Mouse (Mus musculus): ENCODE results near the gene Ammecr1.

Gene Ammecr1

DNA sequence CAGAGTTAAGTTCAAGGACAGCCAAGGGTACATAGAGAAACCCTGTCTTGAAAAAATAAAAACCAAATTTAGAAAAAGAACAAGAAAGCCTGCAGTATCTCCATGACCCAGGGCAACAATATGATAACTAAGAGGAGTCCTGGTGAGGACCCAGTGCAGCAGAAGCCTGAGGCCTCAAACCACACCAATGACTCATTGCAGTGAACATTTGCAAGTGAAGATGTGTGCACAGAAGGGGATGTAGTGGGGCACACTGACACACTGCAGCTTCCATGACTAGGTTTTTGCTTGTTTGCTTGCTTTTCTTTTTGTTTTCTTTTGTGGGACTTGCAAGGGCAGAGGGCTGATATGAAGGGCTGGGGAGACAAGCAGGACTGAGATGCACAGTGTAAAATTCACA, 52.3 kb downstream of the Ammecr1 start:
- no peak for DNase-seq (ENCODE audit: low read depth, low spot score)

DNA sequence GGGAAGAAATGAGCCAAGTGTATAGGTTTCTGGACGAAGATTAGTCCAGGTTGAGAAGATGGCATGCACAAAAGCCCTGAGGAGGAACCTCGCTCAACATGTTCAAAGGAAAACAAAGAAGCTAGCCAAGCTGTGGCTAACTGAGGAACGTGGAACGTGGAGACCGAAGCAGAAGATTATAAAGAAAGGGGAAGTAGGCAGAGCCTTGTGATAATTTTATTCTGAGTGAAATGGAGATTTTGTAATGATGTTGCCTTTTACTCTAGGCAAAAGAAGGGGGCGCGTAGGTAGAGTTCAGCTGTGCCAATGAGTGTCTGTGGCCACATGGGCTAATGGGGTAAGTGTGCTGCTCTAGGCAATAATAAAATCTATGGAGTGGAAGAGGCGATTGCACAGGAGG, 62.7 kb downstream of the Ammecr1 start:
- no peak for DNase-seq (ENCODE audit: low read depth, low spot score)

- no peak for DNase-seq (ENCODE audit: low read depth, low spot score)
Measured at GRCm38 (mm10) chrX:142902599-142902998, 63.9 kb downstream of the Ammecr1 start.

- no peak for DNase-seq (ENCODE audit: low read depth, low spot score)
Measured at GRCm38 (mm10) chrX:142901915-142902314, 64.6 kb downstream of the Ammecr1 start.

GRCm38 (mm10) chrX:142898295-142898887, 68.1 kb downstream of the Ammecr1 start:
- no peak for DNase-seq (ENCODE audit: low read depth, low spot score)

DNA sequence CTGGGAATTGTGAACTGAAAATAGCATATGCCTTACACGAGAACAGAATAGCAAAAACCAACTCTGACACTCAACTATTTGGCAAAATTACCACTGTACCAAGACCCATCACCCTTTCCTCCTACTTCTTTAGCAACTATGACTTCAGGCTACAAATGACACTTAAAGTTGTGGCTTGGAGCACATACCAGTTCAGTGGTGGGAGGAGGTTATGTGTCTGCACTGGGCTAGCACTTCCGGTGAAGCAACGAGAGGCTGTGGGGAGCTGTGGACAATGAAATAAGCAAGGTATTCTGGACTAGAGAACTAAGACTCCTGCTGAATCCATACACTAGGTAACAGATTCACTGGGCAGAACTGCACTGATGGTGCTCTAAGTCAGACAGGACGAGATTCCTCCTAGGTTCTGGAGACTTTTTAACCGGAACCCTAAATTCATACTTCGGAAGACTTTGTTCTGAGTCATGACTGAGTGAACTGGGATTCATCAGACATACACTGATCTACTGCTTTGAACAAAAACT, 69.0 kb downstream of the Ammecr1 start:
- DNase-seq (ENCODE audit: low read depth, low spot score) = no peak

- DNase-seq (ENCODE audit: low read depth, low spot score) = no peak
Measured at GRCm38 (mm10) chrX:142895316-142895715, 71.2 kb downstream of the Ammecr1 start.

GRCm38 (mm10) chrX:142885962-142886361, 80.6 kb downstream of the Ammecr1 start:
- no peak for DNase-seq (ENCODE audit: low read depth, low spot score)

- DNase-seq (ENCODE audit: low read depth, low spot score) = no peak
Measured at GRCm38 (mm10) chrX:142883593-142883992, 82.9 kb downstream of the Ammecr1 start.

DNA sequence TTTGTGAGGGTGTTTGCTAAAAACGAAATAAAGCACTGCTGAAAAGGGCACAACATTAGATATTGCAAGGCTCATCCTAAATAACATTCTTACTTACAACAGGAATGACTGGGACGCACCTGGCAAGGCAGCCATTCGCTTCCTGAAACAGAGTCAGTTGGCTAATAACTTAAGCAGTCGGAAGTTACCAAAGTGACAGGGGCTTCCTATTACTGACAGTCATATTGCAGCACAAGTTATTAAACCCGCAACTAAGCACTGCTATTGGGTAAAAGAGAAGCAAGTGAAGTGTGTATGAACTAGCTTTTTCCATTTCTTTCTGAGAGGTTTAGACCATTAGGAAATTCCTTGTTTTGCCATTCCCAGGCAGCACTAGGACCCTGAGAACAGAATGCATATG, 84.3 kb downstream of the Ammecr1 start:
- DNase-seq (ENCODE audit: low read depth, low spot score) = no peak

DNA sequence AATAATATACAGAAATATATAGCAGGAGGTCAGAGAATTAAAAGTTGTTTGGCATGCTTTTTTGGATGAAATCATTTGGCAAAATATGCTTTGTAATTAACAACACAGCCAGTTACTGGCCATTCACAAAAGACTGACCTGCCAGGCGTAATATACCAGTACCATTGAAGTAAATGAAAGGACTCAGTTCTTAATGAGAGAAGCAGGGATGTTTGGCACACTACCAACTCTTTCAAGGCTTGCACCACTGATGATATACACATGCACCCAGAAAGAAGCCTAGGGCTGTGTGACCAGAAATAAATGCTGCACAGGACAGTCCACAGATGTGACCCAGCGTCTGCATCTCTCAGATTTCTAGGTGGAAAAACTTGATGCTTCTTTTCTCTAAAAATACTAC, 96.7 kb downstream of the Ammecr1 start:
- no peak for DNase-seq (ENCODE audit: low read depth, low spot score)

- DNase-seq (ENCODE audit: low read depth, low spot score) = no peak
Measured at GRCm38 (mm10) chrX:142848032-142848431, 118.5 kb downstream of the Ammecr1 start.

DNA sequence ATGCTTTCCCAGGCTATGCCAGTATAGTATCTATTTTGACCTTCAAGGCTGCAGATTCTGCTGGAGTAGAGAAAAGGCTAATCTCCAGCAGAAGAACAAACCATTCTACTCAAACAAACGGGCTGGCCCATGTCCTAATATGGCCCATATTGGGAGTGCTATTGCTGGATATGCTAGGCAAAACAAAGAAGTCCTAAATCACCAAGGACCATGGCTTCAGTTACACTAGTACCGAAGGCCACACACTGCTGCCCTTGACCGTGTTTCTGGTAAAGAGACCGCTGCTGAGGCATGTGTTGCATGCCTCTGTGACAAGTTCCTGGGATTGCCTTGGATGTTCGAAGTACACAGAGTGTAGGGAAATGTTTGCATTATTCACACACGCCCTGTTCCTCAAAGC, 120.3 kb downstream of the Ammecr1 start:
- DNase-seq (ENCODE audit: low read depth, low spot score) = no peak

DNA sequence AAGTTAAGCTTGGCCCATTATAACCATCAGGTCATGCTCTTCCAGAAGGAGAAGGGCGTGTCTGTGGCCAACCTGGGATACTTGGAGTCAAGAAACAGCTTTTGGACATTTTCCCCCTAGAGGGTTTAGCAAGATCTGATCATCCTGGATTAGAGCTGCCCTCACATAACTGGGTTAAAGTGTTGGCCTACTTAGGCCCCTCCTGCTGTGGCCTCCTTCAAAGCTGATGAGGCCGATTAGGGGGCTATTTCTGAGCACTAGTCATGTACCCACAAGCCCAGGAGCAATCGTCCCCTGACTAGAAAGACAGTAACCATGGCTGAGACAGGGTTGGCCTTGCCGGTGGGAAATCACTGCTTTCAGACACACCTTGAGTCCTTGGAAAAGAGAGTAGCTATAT, 124.6 kb downstream of the Ammecr1 start:
- no peak for DNase-seq (ENCODE audit: low read depth, low spot score)

- no peak for DNase-seq (ENCODE audit: low read depth, low spot score)
Measured at GRCm38 (mm10) chrX:142839411-142839810, 127.1 kb downstream of the Ammecr1 start.

- DNase-seq (ENCODE audit: low read depth, low spot score) = no peak
Measured at GRCm38 (mm10) chrX:142838841-142839240, 127.7 kb downstream of the Ammecr1 start.

DNA sequence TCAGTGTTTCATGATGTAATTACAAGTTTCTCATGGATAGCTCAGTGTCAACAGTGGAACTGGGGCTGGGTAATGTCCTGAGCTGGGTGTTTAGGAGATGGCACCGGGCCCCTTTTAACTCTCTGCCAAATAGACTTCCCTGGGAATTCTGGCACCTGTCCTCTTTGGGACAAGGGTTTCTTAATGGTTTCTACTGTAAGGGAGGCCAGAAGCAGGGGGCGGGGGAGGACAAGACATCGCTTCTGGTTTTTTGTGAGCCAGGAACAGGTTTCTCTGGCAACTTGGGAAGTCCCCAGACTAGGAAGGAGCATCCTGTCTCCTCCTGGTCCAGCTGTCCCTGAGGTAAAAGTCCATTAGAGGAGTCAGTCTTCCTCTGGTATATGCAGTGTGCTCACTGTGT, 129.2 kb downstream of the Ammecr1 start:
- no peak for DNase-seq (ENCODE audit: low read depth, low spot score)

GRCm38 (mm10) chrX:142836399-142836798, 130.1 kb downstream of the Ammecr1 start:
- no peak for DNase-seq (ENCODE audit: low read depth, low spot score)

DNA sequence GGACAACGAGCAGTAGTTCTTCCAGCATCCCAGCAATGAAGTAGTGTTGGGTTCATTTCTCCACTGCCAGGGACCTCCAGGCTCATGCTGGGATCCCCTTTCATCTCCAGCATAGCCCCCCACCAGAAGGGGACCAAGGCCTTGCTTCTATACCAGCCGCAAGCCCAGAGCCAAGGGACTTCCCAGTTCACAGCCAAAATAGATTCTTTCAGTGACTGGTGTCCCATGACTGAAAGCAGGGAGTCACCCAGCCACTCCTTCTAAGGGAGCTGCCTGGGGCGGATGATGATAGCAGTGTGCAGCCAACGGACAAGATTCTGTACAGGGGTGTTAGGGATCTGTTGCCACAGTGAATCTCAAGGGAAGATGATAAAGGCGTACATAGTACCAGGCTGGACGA, 131.7 kb downstream of the Ammecr1 start:
- no peak for DNase-seq (ENCODE audit: low read depth, low spot score)

DNA sequence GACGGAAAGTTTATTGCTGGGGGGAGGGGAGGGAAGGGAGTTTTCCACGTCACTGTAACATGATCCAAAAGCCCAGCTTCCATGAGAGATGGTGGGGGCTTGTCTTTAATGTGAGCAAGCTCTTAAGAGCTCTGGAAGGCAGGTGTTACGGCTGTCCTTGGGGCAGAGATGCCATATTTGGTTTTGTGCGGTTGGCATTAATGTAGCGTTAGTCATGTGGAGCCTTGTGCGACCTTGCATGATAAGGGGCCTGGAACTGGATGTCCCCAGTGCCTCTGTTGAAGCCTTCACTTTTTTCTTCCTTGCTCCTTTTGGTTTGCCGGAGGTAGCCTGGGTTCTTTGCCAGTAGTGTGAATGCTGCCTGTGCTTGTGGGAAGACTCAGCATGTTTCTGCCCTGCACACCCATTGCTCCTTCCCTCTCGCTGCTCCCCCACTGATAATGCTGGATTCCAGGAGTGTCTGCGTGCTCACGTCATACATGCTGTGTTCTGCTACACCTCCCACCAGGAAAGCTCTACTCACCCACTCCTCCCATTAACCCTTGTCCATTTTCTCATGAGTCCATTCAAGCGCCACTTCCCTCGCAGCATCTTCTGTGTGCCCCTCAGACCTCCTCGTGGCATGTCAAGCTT, 133.2 kb downstream of the Ammecr1 start:
- no peak for DNase-seq (ENCODE audit: low read depth, low spot score)

GRCm38 (mm10) chrX:142832221-142832620, 134.3 kb downstream of the Ammecr1 start:
- DNase-seq (ENCODE audit: low read depth, low spot score) = no peak

GRCm38 (mm10) chrX:142830572-142830971, 136.0 kb downstream of the Ammecr1 start:
- DNase-seq (ENCODE audit: low read depth, low spot score) = no peak

- no peak for DNase-seq (ENCODE audit: low read depth, low spot score)
Measured at GRCm38 (mm10) chrX:142829866-142830470, 136.6 kb downstream of the Ammecr1 start.

All from embryo, embryonic 11.5 days (tissue).